ENCODE assay signal across 18 mouse cellular contexts in genomic region chr5:132537475-132537874, GRCm38 (mm10). TPM values are rescaled to one million over a fixed set of nuclear protein-coding genes. Genes with fewer than 3 reads are reported as not detected.
DNase-seq lines count a peak whose midpoint lies in the region; ATAC-seq and TF ChIP-seq lines count a peak whose summit lies in the region.
"Had no signal": no experiment of that assay in that cellular context is flagged by ENCODE, and none has a peak within 500 bp of the region (broad histone marks: within the 10 kb centered on the region; RNA-seq: fewer than 3 reads in every experiment).

No protein-coding gene starts in this region.

- H3K4me1 ChIP-seq in intestine, embryonic 16.5 days (ENCODE audit: control insufficient read depth, insufficient read depth, low read length) = peaks cover 7% of the 10 kb centered on the region
- H3K4me1 ChIP-seq in intestine, embryonic 15.5 days (replicated peaks) = peaks cover 13% of the 10 kb centered on the region
- no peaks in the 10 kb centered on the region for H3K4me1 ChIP-seq in intestine, postnatal 0 days (replicated peaks; ENCODE audit: control insufficient read depth, insufficient read depth, low read length)

- H3K9ac ChIP-seq in intestine, embryonic 16.5 days (ENCODE audit: low read depth, low read length) = no peak overlapping the region
- no peak overlapping the region for H3K9ac ChIP-seq in intestine, embryonic 15.5 days
- no peak overlapping the region for H3K9ac ChIP-seq in intestine, postnatal 0 days (ENCODE audit: low read depth, low read length)
- H3K9ac ChIP-seq: embryonic facial prominence, embryonic 12.5 days; forebrain, embryonic 13.5 days; forebrain, embryonic 15.5 days had no signal

- TF ChIP-seq CTCF in intestine, postnatal 0 days (IDR thresholded peaks at IDR 0.05; ENCODE audit: low read depth) = no peak

- WGBS in intestine, embryonic 16.5 days = 77% methylated on average over 4 of the region's 4 CpGs
- 78% methylated on average over 4 of the region's 4 CpGs for WGBS in intestine, embryonic 15.5 days
- 59% methylated on average over 4 of the region's 4 CpGs for WGBS in intestine, postnatal 0 days

- peak; percentile 31 for DNase-seq in lung, postnatal 25 days (ENCODE audit: low spot score)
- no peak for DNase-seq in lung, adult 18-20 months
- DNase-seq in cerebellum, adult 8-10 months = no peak
- DNase-seq: adrenal gland, adult 2 months; adrenal gland, postnatal 10 days; adrenal gland, postnatal 25 days; cerebellum, adult 11 months; cerebellum, adult 18-20 months; cerebellum, adult 9-10 months; cerebellum, postnatal 10 days; cerebellum, postnatal 25 days had no signal

- no peak overlapping the region for H3K4me2 ChIP-seq in intestine, embryonic 16.5 days (ENCODE audit: low read depth, low read length)
- H3K4me2 ChIP-seq in intestine, embryonic 15.5 days (replicated peaks) = no peak overlapping the region
- H3K4me2 ChIP-seq in intestine, postnatal 0 days (replicated peaks; ENCODE audit: low read depth) = no peak overlapping the region
- H3K4me2 ChIP-seq: embryonic facial prominence, embryonic 12.5 days; forebrain, embryonic 15.5 days had no signal

- H3K27ac ChIP-seq in intestine, embryonic 16.5 days (ENCODE audit: low read length) = no peak overlapping the region
- H3K27ac ChIP-seq in intestine, embryonic 15.5 days = no peak overlapping the region
- H3K27ac ChIP-seq in intestine, postnatal 0 days (ENCODE audit: low read depth, low read length) = no peak overlapping the region; the same call in 1 of the 2 replicates
- H3K27ac ChIP-seq: embryonic facial prominence, embryonic 10.5 days; embryonic facial prominence, embryonic 12.5 days; forebrain, embryonic 13.5 days; forebrain, embryonic 15.5 days had no signal

- no peaks in the 10 kb centered on the region for H3K9me3 ChIP-seq in intestine, embryonic 16.5 days (ENCODE audit: control insufficient read depth, low read length)
- H3K9me3 ChIP-seq in intestine, embryonic 15.5 days = no peaks in the 10 kb centered on the region
- no peaks in the 10 kb centered on the region for H3K9me3 ChIP-seq in intestine, postnatal 0 days (ENCODE audit: control insufficient read depth)
- H3K9me3 ChIP-seq: embryonic facial prominence, embryonic 10.5 days; embryonic facial prominence, embryonic 12.5 days; forebrain, embryonic 13.5 days; forebrain, embryonic 15.5 days had no signal

- ATAC-seq in intestine, embryonic 16.5 days = 0 out of 2 replicates have a peak, but pooled peaks have one; percentile 27
- ATAC-seq in intestine, embryonic 15.5 days = no peak
- ATAC-seq in intestine, postnatal 0 days = 0 out of 2 replicates have a peak, but pooled peaks have one; percentile 39
- ATAC-seq: forebrain, embryonic 13.5 days; forebrain, embryonic 15.5 days had no signal

- no peaks in the 10 kb centered on the region for H3K27me3 ChIP-seq in intestine, embryonic 16.5 days (replicated peaks; ENCODE audit: control insufficient read depth, insufficient read depth, low read length)
- no peaks in the 10 kb centered on the region for H3K27me3 ChIP-seq in intestine, embryonic 15.5 days (replicated peaks)
- no peaks in the 10 kb centered on the region for H3K27me3 ChIP-seq in intestine, postnatal 0 days (replicated peaks; ENCODE audit: control insufficient read depth, insufficient read depth, low read length)
- H3K27me3 ChIP-seq: embryonic facial prominence, embryonic 12.5 days; forebrain, embryonic 13.5 days; forebrain, embryonic 15.5 days had no signal

- no peaks in the 10 kb centered on the region for H3K36me3 ChIP-seq in intestine, embryonic 16.5 days (ENCODE audit: control insufficient read depth, insufficient read depth, low read length)
- no peaks in the 10 kb centered on the region for H3K36me3 ChIP-seq in intestine, embryonic 15.5 days
- H3K36me3 ChIP-seq in intestine, postnatal 0 days (ENCODE audit: control insufficient read depth, insufficient read depth) = no peaks in the 10 kb centered on the region
- H3K36me3 ChIP-seq: embryonic facial prominence, embryonic 10.5 days; embryonic facial prominence, embryonic 12.5 days; forebrain, embryonic 15.5 days had no signal

- no peak overlapping the region for H3K4me3 ChIP-seq in intestine, embryonic 16.5 days (ENCODE audit: low read length)
- no peak overlapping the region for H3K4me3 ChIP-seq in intestine, embryonic 15.5 days (replicated peaks)
- no peak overlapping the region for H3K4me3 ChIP-seq in intestine, postnatal 0 days (ENCODE audit: low read depth, low read length)
- H3K4me3 ChIP-seq: embryonic facial prominence, embryonic 10.5 days; embryonic facial prominence, embryonic 12.5 days; forebrain, embryonic 13.5 days; forebrain, embryonic 15.5 days had no signal

RNA-seq across cellular contexts. Expression of gene Auts2, which starts 5.7 kb away (rescaled TPM):
- polyA plus RNA-seq in intestine, embryonic 16.5 days (2015; fragmentation: Nextera tagmentation; extraction: Ambion mirVana) = 12.4 and 14.7 TPM in 2 replicates
- polyA plus RNA-seq in intestine, embryonic 15.5 days (2015; fragmentation: Nextera tagmentation; extraction: Ambion mirVana) = 19.0 and 21.2 TPM in 2 replicates
- 4.9 and 5.8 TPM in 2 replicates for polyA plus RNA-seq in intestine, postnatal 0 days (2015; fragmentation: Nextera tagmentation; extraction: Ambion mirVana)
